Mouse (Mus musculus): ENCODE measurements around the gene Eef1e1. TPM values are rescaled to one million over a fixed set of nuclear protein-coding genes. Genes with fewer than 3 reads are reported as not detected.

Gene Eef1e1
- polyA plus RNA-seq, 1 experiment from 2014 or later = 77.3 TPM

- Histone ChIP-seq H3K9me3 (ENCODE audit: control insufficient read depth, low read length) (no peaks in the 10 kb centered on the region), H3K4me1 (ENCODE audit: control insufficient read depth, insufficient read depth, low read length) (no peaks in the 10 kb centered on the region), H3K36me3 (ENCODE audit: control insufficient read depth, insufficient read depth, low read length) (no peaks in the 10 kb centered on the region), H3K27ac (ENCODE audit: low read depth, low read length) (no peak overlapping the region), H3K27me3 (ENCODE audit: control insufficient read depth, insufficient read depth, low read length) (no peaks in the 10 kb centered on the region), H3K4me2 (ENCODE audit: low read depth) (no peak overlapping the region), H3K4me3 (ENCODE audit: low read depth, low read length) (no peak overlapping the region), H3K9ac (ENCODE audit: low read length) (no peak overlapping the region)
- no peak for ATAC-seq (ENCODE audit: insufficient read depth, low FRiP score, low TSS enrichment)
- 85% methylated on average over 17 of the region's 17 CpGs for WGBS
- no peak for DNase-seq (ENCODE audit: low spot score)
These were observed 56.5 kb downstream of the Eef1e1 start for GRCm38 (mm10) chr13:38602243-38602832.

- Histone ChIP-seq H3K9me3 (ENCODE audit: control insufficient read depth, low read length) (no peaks in the 10 kb centered on the region), H3K27me3 (ENCODE audit: control insufficient read depth, insufficient read depth, low read length) (no peaks in the 10 kb centered on the region), H3K36me3 (ENCODE audit: control insufficient read depth, insufficient read depth, low read length) (no peaks in the 10 kb centered on the region), H3K4me1 (ENCODE audit: control insufficient read depth, insufficient read depth, low read length) (no peaks in the 10 kb centered on the region), H3K27ac (ENCODE audit: low read depth, low read length) (no peak overlapping the region), H3K4me2 (ENCODE audit: low read depth) (no peak overlapping the region), H3K9ac (ENCODE audit: low read length) (no peak overlapping the region), H3K4me3 (ENCODE audit: low read depth, low read length) (no peak overlapping the region)
- ATAC-seq (ENCODE audit: insufficient read depth, low FRiP score, low TSS enrichment) (no peak), DNase-seq (ENCODE audit: low spot score) (no peak)
- 91% methylated on average over 11 of the region's 11 CpGs for WGBS
These were observed 58.0 kb downstream of the Eef1e1 start for GRCm38 (mm10) chr13:38600811-38601210.

- Histone ChIP-seq H3K27ac (ENCODE audit: low read depth, low read length) (no peak overlapping the region), H3K4me1 (ENCODE audit: control insufficient read depth, insufficient read depth, low read length) (no peaks in the 10 kb centered on the region), H3K36me3 (ENCODE audit: control insufficient read depth, insufficient read depth, low read length) (no peaks in the 10 kb centered on the region), H3K9ac (ENCODE audit: low read length) (no peak overlapping the region), H3K4me3 (ENCODE audit: low read depth, low read length) (no peak overlapping the region), H3K9me3 (ENCODE audit: control insufficient read depth, low read length) (no peaks in the 10 kb centered on the region), H3K4me2 (ENCODE audit: low read depth) (no peak overlapping the region), H3K27me3 (ENCODE audit: control insufficient read depth, insufficient read depth, low read length) (no peaks in the 10 kb centered on the region)
- WGBS = 75% methylated on average over 3 of the region's 3 CpGs
- no peak for ATAC-seq (ENCODE audit: insufficient read depth, low FRiP score, low TSS enrichment)
- no peak for DNase-seq (ENCODE audit: low spot score)
These were observed 61.8 kb downstream of the Eef1e1 start for GRCm38 (mm10) chr13:38597076-38597475.

DNA sequence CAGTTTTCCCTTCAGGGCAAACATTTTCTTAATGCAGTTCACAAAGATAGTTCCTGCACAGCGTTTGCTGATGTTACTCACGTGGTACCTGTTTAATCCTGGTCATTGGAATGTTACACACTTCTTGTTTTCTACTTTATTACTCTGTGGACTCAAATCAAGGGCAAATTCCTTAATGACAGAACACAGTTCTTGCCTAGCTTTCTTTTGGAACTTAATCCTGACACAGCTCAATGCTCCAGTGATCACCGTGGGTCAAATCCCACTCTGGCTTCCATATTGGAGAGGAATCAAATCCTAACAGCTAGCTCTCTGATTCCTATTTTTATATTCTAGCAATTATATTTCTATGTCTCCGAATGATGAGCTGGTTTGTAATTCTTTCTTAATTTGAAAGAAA, 62.4 kb downstream of the Eef1e1 start:
- Histone ChIP-seq H3K27me3 (ENCODE audit: control insufficient read depth, insufficient read depth, low read length) (no peaks in the 10 kb centered on the region), H3K4me1 (ENCODE audit: control insufficient read depth, insufficient read depth, low read length) (no peaks in the 10 kb centered on the region), H3K4me3 (ENCODE audit: low read depth, low read length) (no peak overlapping the region), H3K9ac (ENCODE audit: low read length) (no peak overlapping the region), H3K27ac (ENCODE audit: low read depth, low read length) (no peak overlapping the region), H3K9me3 (ENCODE audit: control insufficient read depth, low read length) (no peaks in the 10 kb centered on the region), H3K4me2 (ENCODE audit: low read depth) (no peak overlapping the region), H3K36me3 (ENCODE audit: control insufficient read depth, insufficient read depth, low read length) (no peaks in the 10 kb centered on the region)
- ATAC-seq (ENCODE audit: insufficient read depth, low FRiP score, low TSS enrichment) (no peak), DNase-seq (ENCODE audit: low spot score) (no peak)
- WGBS = 87% methylated on average over 4 of the region's 4 CpGs

Other genes starting within 250 kb of the Eef1e1 start
- gene Txndc5, start 130.2 kb downstream of the Eef1e1 start, polyA plus RNA-seq (2014; fragmentation: Nextera tagmentation; extraction: Ambion mirVana) = 148 and 151 TPM in 2 replicates
- 24.9 and 26.3 TPM in 2 replicates for gene Bloc1s5, start 23.9 kb downstream of the Eef1e1 start, polyA plus RNA-seq (2014; fragmentation: Nextera tagmentation; extraction: Ambion mirVana)

All from neural tube, embryonic 11.5 days (tissue).